Mouse (Mus musculus) cerebellum, adult 2 months (tissue): Measurements from ENCODE around the gene Fam3c. TPM values are rescaled to one million over a fixed set of nuclear protein-coding genes. Genes with fewer than 3 reads are reported as not detected.

Experiments
- DNase-seq, 2 experiments: peaks; one replicate each; pipeline ENCODE4 v3.0.0; 2021
- H3K27ac ChIP-seq: fragments of 200-500 bp; 2 replicates; pipeline ENCODE4 v1.5.1; 2012; ENCODE audit warnings: low read length, control low read depth, inconsistent platforms; ENCODE audit not compliant: insufficient read depth
- H3K27me3 ChIP-seq: fragments of 200-500 bp; 2 replicates; pipeline ENCODE4 v1.6.1; 2012; ENCODE audit warnings: inconsistent platforms, mild to moderate bottlenecking, low read length, moderate library complexity; ENCODE audit not compliant: control insufficient read depth, insufficient read depth
- H3K4me1 ChIP-seq: fragments of 200-500 bp; 2 replicates; pipeline ENCODE4 v1.6.1; 2011; ENCODE audit warnings: low read length; ENCODE audit not compliant: control insufficient read depth, insufficient read depth
- H3K4me3 ChIP-seq: fragments of 200-500 bp; replicated peaks from 2 replicates; pipeline ENCODE3; 2011; ENCODE audit warnings: mild to moderate bottlenecking, low read depth, low read length, control low read depth; ENCODE audit not compliant: insufficient read depth
- CTCF ChIP-seq: fragments of 200-500 bp; IDR thresholded peaks from 2 replicates; pipeline ENCODE4 v1.5.1; 2011; ENCODE audit warnings: low read depth, mild to moderate bottlenecking, control low read depth, low read length, moderate library complexity, borderline replicate concordance; ENCODE audit not compliant: insufficient read depth
- POLR2A ChIP-seq: fragments of 200-500 bp; IDR thresholded peaks from 2 replicates; pipeline ENCODE4 v1.6.1; 2011; ENCODE audit warnings: low read length, control low read depth, borderline replicate concordance; ENCODE audit not compliant: insufficient read depth
- WGBS: fragments of 180-500 bp; shearing (Covaris S2); methylation state at CpG from one replicate; pipeline ENCODE4 v1.1.7; 2018; 5-methylcytosine and 5-hydroxymethylcytosine counted together
- polyA plus RNA-seq: library from polyadenylated mRNA; depleted of rRNA; stranded (reverse); fragments of >200 nt; gene quantifications from 2 replicates; pipeline ENCODE4 v1.2.3, GENCODE M21; 2012

Fam3c gene
- polyA plus RNA-seq, 1 experiment: 22.9 TPM

DNA sequence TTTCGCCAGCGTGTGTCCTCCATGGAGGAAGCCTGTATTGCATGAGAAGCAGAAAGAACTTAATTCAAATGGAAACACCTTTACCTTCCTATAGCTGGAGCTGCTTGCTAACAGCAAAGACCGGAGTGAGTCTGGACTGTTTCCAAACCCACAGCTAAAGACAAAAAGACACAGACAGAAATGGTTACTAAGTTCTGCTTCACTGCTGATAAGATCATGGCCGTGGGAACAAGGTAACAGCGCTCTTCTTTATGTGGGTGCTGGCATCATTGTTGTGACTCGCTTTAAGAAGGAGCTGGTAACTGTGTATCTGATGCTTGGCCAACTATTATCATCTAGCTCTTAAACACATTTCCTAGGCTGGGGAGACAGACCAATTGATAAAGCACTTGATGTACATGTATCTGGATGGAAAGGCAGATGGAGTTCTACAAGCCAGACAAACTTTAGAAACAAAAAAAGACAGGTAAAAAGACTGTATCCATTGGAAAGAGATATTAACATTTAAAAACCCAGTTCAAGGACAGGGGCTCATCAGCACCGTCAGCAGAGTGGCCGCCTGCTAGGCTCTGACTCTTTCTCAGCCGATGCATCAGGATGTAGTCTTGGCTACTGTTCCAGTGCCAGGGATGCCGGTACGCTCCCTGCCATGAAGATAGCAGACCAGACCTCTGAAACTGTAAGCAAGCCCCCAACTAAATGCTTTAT, 6.4 kb downstream of the Fam3c start:
- Histone ChIP-seq H3K27me3 (no peaks in the 10 kb centered on the region), H3K4me3 (no peak overlapping the region), H3K27ac (no peak overlapping the region), H3K4me1 (no peaks in the 10 kb centered on the region)
- WGBS: 63% methylated on average over 11 of the region's 11 CpGs
- TF ChIP-seq CTCF (no peak), POLR2A (no peak)
- no peak for DNase-seq

DNA sequence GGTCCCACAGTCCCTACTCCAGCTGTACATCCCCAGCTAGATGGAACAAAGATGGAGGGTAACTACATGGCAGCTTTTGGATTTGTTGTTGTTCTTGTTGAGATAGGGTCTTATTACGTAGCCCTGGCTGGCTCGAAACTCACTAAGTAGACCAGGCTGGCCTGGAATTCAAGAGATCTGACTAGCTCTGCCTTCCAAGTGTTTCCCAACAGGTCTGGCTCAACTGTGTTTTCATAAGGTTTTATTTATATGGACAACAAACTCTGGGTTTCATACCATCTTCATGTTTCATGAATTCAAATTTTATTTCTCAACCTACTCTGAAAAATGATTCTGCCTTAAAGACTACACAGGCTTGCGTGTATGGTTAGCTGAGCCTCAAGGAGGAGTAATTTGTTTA, 7.1 kb downstream of the Fam3c start:
- TF ChIP-seq CTCF (no peak), POLR2A (no peak)
- no peaks in the 10 kb centered on the region for H3K4me1 ChIP-seq
- over 99% methylated on average over 3 of the region's 3 CpGs for WGBS

DNA sequence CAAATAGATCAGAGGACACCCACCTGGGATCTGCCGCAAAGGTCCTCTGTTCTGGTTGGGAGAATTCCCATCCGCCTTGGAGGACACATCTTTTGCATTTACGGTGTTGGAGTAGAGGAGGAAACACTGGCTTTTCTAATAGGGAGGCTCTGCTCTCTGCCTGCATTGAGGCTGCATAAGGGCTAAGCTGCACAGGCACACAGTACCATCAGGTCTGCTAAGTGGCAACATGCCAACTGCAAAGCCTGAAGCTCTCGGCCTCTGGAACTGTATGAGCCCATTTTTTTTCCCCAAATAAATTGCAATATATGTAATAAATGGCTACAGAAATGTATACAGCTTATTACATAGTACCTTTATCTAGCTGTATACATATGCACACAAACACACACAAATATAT, 7.9 kb downstream of the Fam3c start:
- TF ChIP-seq POLR2A (no peak), CTCF (no peak)
- Histone ChIP-seq H3K4me3 (no peak overlapping the region), H3K4me1 (no peaks in the 10 kb centered on the region), H3K27ac (no peak overlapping the region), H3K27me3 (no peaks in the 10 kb centered on the region)
- 45% methylated on average over 4 of the region's 4 CpGs for WGBS
- peak; percentile 13 to 15 for DNase-seq

More for the DNA sequence above, 7.1 kb downstream of the Fam3c start:
- H3K4me3 ChIP-seq: no peak overlapping the region
- no peaks in the 10 kb centered on the region for H3K27me3 ChIP-seq
- no peak for DNase-seq
- H3K27ac ChIP-seq: no peak overlapping the region

DNA sequence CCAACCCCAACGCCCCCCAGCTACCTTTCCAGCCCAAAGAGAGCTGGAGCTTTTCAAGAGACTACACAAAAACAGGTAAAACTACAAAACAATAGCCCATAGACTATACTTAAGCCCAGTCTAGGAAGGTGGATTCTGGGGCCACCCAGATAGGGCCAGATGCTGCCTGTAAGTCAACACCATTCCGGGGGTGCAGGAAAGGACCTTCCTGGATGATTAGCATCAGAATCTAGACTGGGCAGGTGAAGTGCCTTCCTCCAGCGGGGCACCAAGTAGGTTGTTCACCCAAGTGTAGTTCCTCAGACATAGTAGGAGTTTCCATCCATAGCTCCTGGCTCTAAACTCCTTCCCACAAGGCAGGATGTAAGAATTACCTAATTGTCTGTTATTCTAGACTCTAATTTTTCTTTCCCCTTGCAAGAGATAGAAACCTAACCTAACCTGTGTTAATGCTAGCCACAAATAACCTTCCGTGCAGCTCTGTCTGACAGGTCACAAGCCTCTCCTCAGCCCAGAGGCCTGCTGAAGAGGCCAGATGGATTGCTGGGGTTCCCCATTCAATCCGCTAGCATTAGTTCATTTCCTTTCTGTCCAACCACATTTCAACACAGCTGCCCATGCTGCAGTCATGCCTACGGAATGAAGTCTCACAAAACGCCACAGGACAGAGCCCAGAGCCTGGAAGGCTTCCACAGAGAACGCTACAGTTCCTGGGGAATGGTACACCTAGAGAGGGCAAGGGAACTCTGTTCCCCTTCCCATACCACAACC, 8.7 kb downstream of the Fam3c start:
- no peak for TF ChIP-seq POLR2A
- no peak for DNase-seq
- Histone ChIP-seq H3K27me3 (no peaks in the 10 kb centered on the region), H3K4me1 (no peaks in the 10 kb centered on the region), H3K4me3 (no peak overlapping the region), H3K27ac (no peak overlapping the region)
- 78% methylated on average over 8 of the region's 8 CpGs for WGBS

DNA sequence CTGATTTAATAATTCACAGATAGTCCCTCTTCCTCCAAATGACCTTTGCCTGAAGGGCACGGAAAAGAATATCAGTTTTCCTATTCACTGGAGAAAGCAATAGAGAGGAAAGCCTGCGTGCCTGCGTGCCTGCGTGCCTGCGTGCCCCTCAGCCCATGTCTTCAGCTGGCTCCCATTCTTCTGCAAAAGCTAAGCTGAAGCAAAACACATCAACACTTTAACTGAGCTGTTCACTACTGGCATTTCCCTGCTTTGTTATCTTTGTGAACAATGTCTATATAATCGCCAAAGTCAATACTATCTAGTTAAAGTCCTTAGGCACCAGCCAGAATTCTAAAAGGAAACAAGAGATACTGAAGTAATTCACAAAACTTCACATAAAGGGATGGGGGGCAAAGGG, 11.6 kb downstream of the Fam3c start:
- Histone ChIP-seq H3K27me3 (no peaks in the 10 kb centered on the region), H3K4me3 (no peak overlapping the region), H3K27ac (no peak overlapping the region), H3K4me1 (no peaks in the 10 kb centered on the region)
- TF ChIP-seq POLR2A (no peak), CTCF (no peak)
- 83% methylated on average over 6 of the region's 6 CpGs for WGBS
- DNase-seq: no peak

DNA sequence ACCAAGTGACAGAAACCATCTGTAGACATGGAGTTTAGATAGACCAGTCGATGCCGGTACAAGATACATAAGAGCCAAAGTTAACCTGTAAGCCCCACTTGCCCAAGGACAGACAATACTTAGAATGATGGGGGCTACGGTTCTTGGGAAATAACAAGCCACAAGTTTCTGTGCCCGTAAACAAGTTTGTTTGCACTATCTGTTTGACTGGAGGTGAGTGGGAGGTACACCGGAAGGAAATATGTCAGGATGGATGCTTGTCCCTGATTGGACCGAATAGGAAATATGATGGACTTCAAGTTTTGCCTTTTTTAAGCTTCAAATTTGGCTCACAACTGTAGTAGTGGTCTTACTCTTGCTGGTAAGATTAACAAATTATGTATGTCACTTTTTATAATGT, 12.3 kb downstream of the Fam3c start:
- H3K27ac ChIP-seq: no peak overlapping the region
- TF ChIP-seq CTCF (no peak), POLR2A (no peak)
- H3K27me3 ChIP-seq: no peaks in the 10 kb centered on the region
- no peak overlapping the region for H3K4me3 ChIP-seq
- DNase-seq: no peak
- H3K4me1 ChIP-seq: no peaks in the 10 kb centered on the region
- WGBS: 96% methylated on average over 6 of the region's 6 CpGs

DNA sequence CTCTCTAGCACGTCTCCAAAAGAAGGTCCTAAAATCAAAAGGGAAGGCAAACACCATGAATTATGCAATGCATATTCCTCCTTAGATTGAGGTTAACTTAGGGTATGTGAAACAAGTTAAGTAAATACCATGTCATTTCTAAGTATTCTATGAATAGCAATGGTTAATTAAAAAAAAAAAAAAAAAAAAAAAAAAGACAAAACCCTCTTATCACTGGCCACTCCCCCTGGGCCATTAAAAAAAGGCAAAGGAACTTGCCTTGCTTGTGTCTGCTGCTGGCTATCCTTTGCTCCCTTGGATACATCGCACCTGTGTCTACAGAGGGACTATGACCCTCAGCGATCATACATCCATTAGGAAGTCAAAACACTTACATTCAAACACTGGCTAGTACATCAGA, 12.8 kb downstream of the Fam3c start:
- no peaks in the 10 kb centered on the region for H3K27me3 ChIP-seq
- no peak overlapping the region for H3K4me3 ChIP-seq
- H3K27ac ChIP-seq: no peak overlapping the region
- WGBS: 95% methylated on average over 3 of the region's 3 CpGs
- no peaks in the 10 kb centered on the region for H3K4me1 ChIP-seq
- TF ChIP-seq POLR2A (no peak), CTCF (no peak)
- DNase-seq: no peak

DNA sequence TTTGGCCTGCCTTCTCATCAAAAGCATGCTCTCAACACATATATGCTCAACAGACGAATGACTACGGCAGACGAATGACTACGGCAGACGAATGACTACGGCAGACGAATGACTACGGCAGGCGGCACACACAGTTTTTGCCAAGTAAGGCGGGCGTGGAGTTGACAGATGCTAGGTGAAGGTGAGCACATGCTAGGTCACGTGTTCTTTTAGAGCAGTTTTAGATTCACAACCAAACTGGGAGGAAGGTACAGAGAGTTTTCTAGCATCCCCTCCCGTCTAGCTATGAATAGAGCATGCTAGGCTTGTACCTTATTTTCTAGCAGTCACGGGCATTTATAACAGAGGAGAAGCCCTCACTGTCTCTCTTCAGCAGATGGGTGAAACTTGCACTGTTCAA, 15.3 kb downstream of the Fam3c start:
- Histone ChIP-seq H3K27me3 (no peaks in the 10 kb centered on the region), H3K27ac (no peak overlapping the region), H3K4me3 (no peak overlapping the region), H3K4me1 (no peaks in the 10 kb centered on the region)
- no peak for DNase-seq
- TF ChIP-seq CTCF: no peak
- no peak for TF ChIP-seq POLR2A
- WGBS: 96% methylated on average over 14 of the region's 14 CpGs
